Mouse (Mus musculus) hindbrain, embryonic 13.5 days (tissue): ENCODE measurements around the gene Osbpl7. TPM values are rescaled to one million over a fixed set of nuclear protein-coding genes. Genes with fewer than 3 reads are reported as not detected.
A peak's percentile ranks its signal among the peaks of the same experiment; 100 is the strongest.

ENCODE experiments used
- ATAC-seq: fragments of 200-750 bp; cut with Nextera tagmentation; 2 replicates; pipeline ENCODE4 v1.8.0; 2017; ENCODE audit warnings: moderate TSS enrichment; ENCODE audit not compliant: low FRiP score
- H3K27ac ChIP-seq: fragments of 300-500 bp; sonication (generic); 2 replicates; pipeline ENCODE4 v1.5.1; 2015; ENCODE audit warnings: inconsistent platforms, mild to moderate bottlenecking, moderate library complexity
- H3K27me3 ChIP-seq: fragments of 300-500 bp; sonication (generic); 2 replicates; pipeline ENCODE4 v1.6.1; 2015; ENCODE audit warnings: mild to moderate bottlenecking, inconsistent platforms
- H3K36me3 ChIP-seq: fragments of 300-500 bp; sonication (generic); 2 replicates; pipeline ENCODE4 v1.6.1; 2015; ENCODE audit warnings: mild to moderate bottlenecking, inconsistent platforms
- H3K4me1 ChIP-seq: fragments of 300-500 bp; sonication (generic); replicated peaks from 2 replicates; pipeline ENCODE4 v1.6.1; 2015; ENCODE audit warnings: inconsistent platforms
- H3K4me2 ChIP-seq: fragments of 300-500 bp; sonication (generic); 2 replicates; pipeline ENCODE4 v1.6.1; 2015; ENCODE audit warnings: inconsistent platforms, mild to moderate bottlenecking, moderate library complexity
- H3K4me3 ChIP-seq: fragments of 300-500 bp; sonication (generic); 2 replicates; pipeline ENCODE4 v1.5.1; 2015; ENCODE audit warnings: mild to moderate bottlenecking, inconsistent platforms
- H3K9ac ChIP-seq: fragments of 300-500 bp; sonication (generic); 2 replicates; pipeline ENCODE4 v1.6.1; 2015; ENCODE audit warnings: mild to moderate bottlenecking, inconsistent platforms
- H3K9me3 ChIP-seq: fragments of 300-500 bp; sonication (generic); 2 replicates; pipeline ENCODE4 v1.6.1; 2016; ENCODE audit warnings: inconsistent platforms
- WGBS: fragments of 180-500 bp; shearing (Covaris S2); methylation state at CpG from one replicate; pipeline ENCODE4 v1.1.7; 2015; 5-methylcytosine and 5-hydroxymethylcytosine counted together
- polyA plus RNA-seq: library from polyadenylated mRNA; unstranded; fragments of >200 nt; fragmentation: Nextera tagmentation; extraction: Ambion mirVana; gene quantifications from 2 replicates; pipeline ENCODE4 v1.2.1, GENCODE M21; 2015

Osbpl7 gene
- polyA plus RNA-seq, 1 experiment from 2014 or later: 9.6 TPM

GRCm38 (mm10) chr11:97069770-97070169 lies 19.3 kb downstream of the Osbpl7 start:
- H3K27me3 ChIP-seq: no peaks in the 10 kb centered on the region
- no peaks in the 10 kb centered on the region for H3K4me1 ChIP-seq
- no peak overlapping the region for H3K4me3 ChIP-seq
- H3K9ac ChIP-seq: no peak overlapping the region
- no peak for ATAC-seq
- no peaks in the 10 kb centered on the region for H3K9me3 ChIP-seq
- H3K4me2 ChIP-seq: no peak overlapping the region
- H3K27ac ChIP-seq: no peak overlapping the region
- WGBS: 80% methylated on average over 2 of the region's 2 CpGs
- H3K36me3 ChIP-seq: peaks cover 35% of the 10 kb centered on the region

- H3K4me1 ChIP-seq: no peaks in the 10 kb centered on the region
- no peak for ATAC-seq
- H3K9ac ChIP-seq: no peak overlapping the region
- no peaks in the 10 kb centered on the region for H3K9me3 ChIP-seq
- 67% methylated on average over 1 of the region's 1 CpGs for WGBS
- H3K27ac ChIP-seq: no peak overlapping the region
- H3K4me3 ChIP-seq: no peak overlapping the region
- H3K4me2 ChIP-seq: no peak overlapping the region
- H3K36me3 ChIP-seq: peaks cover 27% of the 10 kb centered on the region
- H3K27me3 ChIP-seq: no peaks in the 10 kb centered on the region
These were observed 20.7 kb downstream of the Osbpl7 start for GRCm38 (mm10) chr11:97071129-97071528.

GRCm38 (mm10) chr11:97072533-97072932 lies 22.1 kb downstream of the Osbpl7 start:
- no peaks in the 10 kb centered on the region for H3K4me1 ChIP-seq
- no peaks in the 10 kb centered on the region for H3K9me3 ChIP-seq
- no peak overlapping the region for H3K27ac ChIP-seq
- 29% methylated on average over 3 of the region's 3 CpGs for WGBS
- no peak overlapping the region for H3K4me3 ChIP-seq
- H3K27me3 ChIP-seq: no peaks in the 10 kb centered on the region
- no peak overlapping the region for H3K4me2 ChIP-seq
- 0 out of 2 replicates have a peak, but pooled peaks have one; percentile 39 for ATAC-seq
- H3K36me3 ChIP-seq: peaks cover 13% of the 10 kb centered on the region
- no peak overlapping the region for H3K9ac ChIP-seq

GRCm38 (mm10) chr11:97074235-97074634 lies 23.8 kb downstream of the Osbpl7 start:
- ATAC-seq: no peak
- no peak overlapping the region for H3K27ac ChIP-seq
- no peak overlapping the region for H3K4me3 ChIP-seq
- no peak overlapping the region for H3K4me2 ChIP-seq
- no peaks in the 10 kb centered on the region for H3K4me1 ChIP-seq
- no peaks in the 10 kb centered on the region for H3K36me3 ChIP-seq
- WGBS: 77% methylated on average over 8 of the region's 8 CpGs
- H3K9me3 ChIP-seq: no peaks in the 10 kb centered on the region
- H3K9ac ChIP-seq: no peak overlapping the region
- H3K27me3 ChIP-seq: no peaks in the 10 kb centered on the region

GRCm38 (mm10) chr11:97078751-97079150 lies 28.3 kb downstream of the Osbpl7 start:
- Histone ChIP-seq H3K9me3 (0 out of 2 replicates have a peak, but pooled peaks cover 3% of the 10 kb centered on the region), H3K4me2 (no peak overlapping the region), H3K4me3 (no peak overlapping the region), H3K27ac (no peak overlapping the region), H3K36me3 (no peaks in the 10 kb centered on the region), H3K9ac (no peak overlapping the region), H3K4me1 (peaks cover 7% of the 10 kb centered on the region; the same call in 1 of the 2 replicates), H3K27me3 (no peaks in the 10 kb centered on the region)
- no peak for ATAC-seq
- WGBS: 67% methylated on average over 4 of the region's 4 CpGs

GRCm38 (mm10) chr11:97080291-97080690 lies 29.9 kb downstream of the Osbpl7 start:
- H3K4me1 ChIP-seq: peaks cover 12% of the 10 kb centered on the region; the same call in 1 of the 2 replicates
- no peak overlapping the region for H3K4me3 ChIP-seq
- 43% methylated on average over 9 of the region's 9 CpGs for WGBS
- ATAC-seq: no peak
- H3K9ac ChIP-seq: no peak overlapping the region
- H3K27ac ChIP-seq: no peak overlapping the region
- H3K4me2 ChIP-seq: no peak overlapping the region
- 0 out of 2 replicates have a peak, but pooled peaks cover 3% of the 10 kb centered on the region for H3K9me3 ChIP-seq
- no peaks in the 10 kb centered on the region for H3K27me3 ChIP-seq
- H3K36me3 ChIP-seq: no peaks in the 10 kb centered on the region

- Histone ChIP-seq H3K9ac (peak overlapping the region; percentile 9; the same call in 1 of the 2 replicates), H3K9me3 (0 out of 2 replicates have a peak, but pooled peaks cover 3% of the 10 kb centered on the region), H3K4me3 (no peak overlapping the region), H3K27ac (no peak overlapping the region), H3K36me3 (no peaks in the 10 kb centered on the region), H3K4me2 (no peak overlapping the region), H3K4me1 (peaks cover 12% of the 10 kb centered on the region; the same call in 1 of the 2 replicates), H3K27me3 (no peaks in the 10 kb centered on the region)
- ATAC-seq: no peak
- 47% methylated on average over 11 of the region's 11 CpGs for WGBS
These were observed 32.5 kb downstream of the Osbpl7 start for GRCm38 (mm10) chr11:97082977-97083376.

GRCm38 (mm10) chr11:97083401-97084140 lies 33.1 kb downstream of the Osbpl7 start:
- Histone ChIP-seq H3K27ac (no peak overlapping the region), H3K9ac (peak overlapping the region; percentile 9; the same call in 1 of the 2 replicates), H3K4me2 (no peak overlapping the region), H3K9me3 (0 out of 2 replicates have a peak, but pooled peaks cover 4% of the 10 kb centered on the region), H3K27me3 (no peaks in the 10 kb centered on the region), H3K4me3 (no peak overlapping the region), H3K36me3 (no peaks in the 10 kb centered on the region), H3K4me1 (peaks cover 12% of the 10 kb centered on the region; the same call in 1 of the 2 replicates)
- 45% methylated on average over 22 of the region's 22 CpGs for WGBS
- no peak for ATAC-seq

GRCm38 (mm10) chr11:97084821-97085505 lies 34.5 kb downstream of the Osbpl7 start:
- H3K27ac ChIP-seq: no peak overlapping the region
- no peak overlapping the region for H3K4me2 ChIP-seq
- peaks cover 12% of the 10 kb centered on the region; the same call in 1 of the 2 replicates for H3K4me1 ChIP-seq
- peaks cover 9% of the 10 kb centered on the region; the same call in 1 of the 2 replicates for H3K9me3 ChIP-seq
- ATAC-seq: no peak
- no peak overlapping the region for H3K4me3 ChIP-seq
- WGBS: 89% methylated on average over 15 of the region's 15 CpGs
- no peaks in the 10 kb centered on the region for H3K36me3 ChIP-seq
- H3K9ac ChIP-seq: no peak overlapping the region
- no peaks in the 10 kb centered on the region for H3K27me3 ChIP-seq

GRCm38 (mm10) chr11:97086365-97086764 lies 35.9 kb downstream of the Osbpl7 start:
- H3K27me3 ChIP-seq: no peaks in the 10 kb centered on the region
- H3K4me3 ChIP-seq: no peak overlapping the region
- no peak overlapping the region for H3K4me2 ChIP-seq
- no peaks in the 10 kb centered on the region for H3K36me3 ChIP-seq
- no peak for ATAC-seq
- peaks cover 12% of the 10 kb centered on the region; the same call in 1 of the 2 replicates for H3K4me1 ChIP-seq
- 66% methylated on average over 6 of the region's 6 CpGs for WGBS
- H3K9ac ChIP-seq: no peak overlapping the region
- no peak overlapping the region for H3K27ac ChIP-seq
- H3K9me3 ChIP-seq: peaks cover 9% of the 10 kb centered on the region; the same call in 1 of the 2 replicates

- H3K4me3 ChIP-seq: no peak overlapping the region
- WGBS: 75% methylated on average over 2 of the region's 2 CpGs
These were observed 44.2 kb downstream of the Osbpl7 start for GRCm38 (mm10) chr11:97094600-97094999.

GRCm38 (mm10) chr11:97098791-97099190 lies 48.4 kb downstream of the Osbpl7 start:
- Histone ChIP-seq H3K9me3 (no peaks in the 10 kb centered on the region), H3K36me3 (no peaks in the 10 kb centered on the region), H3K27ac (no peak overlapping the region), H3K9ac (no peak overlapping the region), H3K27me3 (peaks cover 39% of the 10 kb centered on the region), H3K4me2 (no peak overlapping the region), H3K4me3 (no peak overlapping the region), H3K4me1 (no peaks in the 10 kb centered on the region)
- no peak for ATAC-seq
- WGBS: 24% methylated on average over 18 of the region's 18 CpGs

More at GRCm38 (mm10) chr11:97094600-97094999, 44.2 kb downstream of the Osbpl7 start:
- Histone ChIP-seq H3K9me3 (no peaks in the 10 kb centered on the region), H3K27ac (no peak overlapping the region), H3K27me3 (peaks cover 28% of the 10 kb centered on the region), H3K9ac (no peak overlapping the region), H3K36me3 (no peaks in the 10 kb centered on the region), H3K4me1 (no peaks in the 10 kb centered on the region), H3K4me2 (no peak overlapping the region)
- no peak for ATAC-seq
